Mouse (Mus musculus) cerebellum, adult 2 months (tissue): ENCODE measurements around the gene Gm49325.

Experiments
- CTCF ChIP-seq: fragments of 200-500 bp; IDR thresholded peaks from 2 replicates; pipeline ENCODE4 v1.5.1; 2011; ENCODE audit warnings: low read depth, mild to moderate bottlenecking, control low read depth, low read length, moderate library complexity, borderline replicate concordance; ENCODE audit not compliant: insufficient read depth
- POLR2A ChIP-seq: fragments of 200-500 bp; IDR thresholded peaks from 2 replicates; pipeline ENCODE4 v1.6.1; 2011; ENCODE audit warnings: low read length, control low read depth, borderline replicate concordance; ENCODE audit not compliant: insufficient read depth

GRCm38 (mm10) chr10:77627497-77627896 lies 21.5 kb downstream of the Gm49325 start:
- TF ChIP-seq POLR2A (no peak), CTCF (peak; percentile 98)
